Mouse (Mus musculus) megakaryocyte-erythroid progenitor cell, adult 5-6 weeks (primary cell): ENCODE data around the gene Mterf2. TPM values are rescaled to one million over a fixed set of nuclear protein-coding genes. Genes with fewer than 3 reads are reported as not detected.

ENCODE experiments used
- ATAC-seq: replicated peaks from 2 replicates; pipeline ENCODE4 v1.8.0; 2016; ENCODE audit warnings: mild to moderate bottlenecking, inconsistent platforms; ENCODE audit not compliant: severe bottlenecking, poor library complexity, low FRiP score, low TSS enrichment
- total RNA-seq, 2 experiments: library from RNA; stranded (forward) in 1 of 2; stranded (reverse) in 1 of 2; fragments of 200-1000, 215-1000 nt in 1 of 2; fragments of >200 nt in 1 of 2; fragmentation: Nextera tagmentation in 1 of 2; gene quantifications; 2 replicates each; pipeline ENCODE4 v1.2.3; 2014 to 2017

Gene Mterf2
- total RNA-seq, 2 experiments from 2014 or later: 5.7 to 11.2 TPM

DNA sequence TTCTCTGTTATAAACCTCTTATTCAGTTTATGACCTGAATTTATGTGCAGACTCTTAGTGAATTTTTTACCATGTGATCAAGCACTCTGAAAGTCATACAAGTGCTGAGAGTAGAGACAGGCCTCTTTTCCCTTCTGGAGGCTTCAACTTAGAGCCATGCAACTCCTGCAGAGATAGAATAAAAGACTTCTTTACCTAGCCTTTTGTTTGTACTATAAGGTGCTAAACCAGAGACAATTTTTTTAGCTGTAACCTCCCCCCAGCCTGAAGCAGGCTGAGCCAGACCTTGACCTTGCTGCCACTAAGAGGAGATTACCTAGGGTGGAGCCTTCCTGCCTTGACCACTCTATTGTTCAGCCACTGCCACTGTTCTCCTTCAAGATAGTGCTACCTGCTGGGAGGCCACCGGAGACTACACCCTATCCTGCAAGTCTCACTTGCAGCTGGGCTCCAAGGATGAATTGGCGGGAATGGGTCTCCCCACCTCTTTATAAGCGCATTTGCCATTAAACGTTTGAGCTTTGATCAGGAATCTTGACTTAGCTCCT lies 56.1 kb downstream of the Mterf2 start:
- no peak for ATAC-seq

Other genes with a start within 250 kb of the Mterf2 start
- gene Ric8b, start 210.4 kb downstream of the Mterf2 start, total RNA-seq (2014; fragmentation: Nextera tagmentation): 10.4 and 14.1 TPM in 2 replicates
- 13.7 and 18.3 TPM in 2 replicates for gene Ric8b, start 210.4 kb downstream of the Mterf2 start, total RNA-seq (2017)
- 1.5 TPM in 1 of 2 replicates, not detected in the other for gene Fhl4, start 25.5 kb downstream of the Mterf2 start, total RNA-seq (2014; fragmentation: Nextera tagmentation)
- 1.0 and 3.0 TPM in 2 replicates for gene Fhl4, start 25.5 kb downstream of the Mterf2 start, total RNA-seq (2017)
- 12.8 and 15.7 TPM in 2 replicates for gene Tmem263, start 25.4 kb downstream of the Mterf2 start, total RNA-seq (2014; fragmentation: Nextera tagmentation)
- 17.8 and 18.7 TPM in 2 replicates for gene Tmem263, start 25.4 kb downstream of the Mterf2 start, total RNA-seq (2017)
- 5.5 and 8.6 TPM in 2 replicates for gene Cry1, start 57.0 kb upstream of the Mterf2 start, total RNA-seq (2014; fragmentation: Nextera tagmentation)
- gene Cry1, start 57.0 kb upstream of the Mterf2 start, total RNA-seq (2017): 7.3 and 9.6 TPM in 2 replicates